Mouse (Mus musculus): ENCODE results near the gene Nmu. TPM values are rescaled to one million over a fixed set of nuclear protein-coding genes. Genes with fewer than 3 reads are reported as not detected.

Gene Nmu
- total RNA-seq, 1 experiment, result 0.54 TPM

DNA sequence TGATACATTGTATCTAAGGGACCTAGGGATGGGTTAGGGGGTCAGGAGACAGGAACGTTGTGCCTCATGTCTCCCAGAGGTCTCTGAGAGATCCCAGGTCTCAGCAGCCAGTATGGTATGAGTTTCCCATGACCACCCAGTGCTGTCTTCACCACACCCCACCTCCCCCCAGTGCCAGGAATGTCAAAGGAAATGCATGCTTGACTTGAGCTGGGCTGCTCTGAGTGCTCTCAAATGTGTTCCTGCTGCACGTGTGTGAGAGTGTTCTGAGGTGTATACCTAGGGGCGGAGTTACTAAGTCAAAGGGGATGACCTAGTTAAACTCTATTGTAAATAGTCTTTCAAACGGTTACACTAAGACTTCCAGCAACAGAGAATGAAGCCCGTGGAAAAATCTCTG, 1.8 kb upstream of the Nmu start:
- Histone ChIP-seq H3K9ac (ENCODE audit: insufficient read depth, low read depth, low read length, poor library complexity, severe bottlenecking) (no peak overlapping the region), H3K4me1 (ENCODE audit: control insufficient read depth in 2 of 2, insufficient read depth in 2 of 2, low read length in 2 of 2, poor library complexity in 1 of 2) (peaks cover 9 to 11% of the 10 kb centered on the region in 2 experiments; a peak in 3 of 4 replicates), H3K4me3 (ENCODE audit: insufficient read depth in 1 of 2, low read depth in 1 of 2, low read length in 2 of 2, poor library complexity in 1 of 2, severe bottlenecking in 1 of 2) (no peak overlapping the region), H3K36me3 (ENCODE audit: control insufficient read depth, insufficient read depth, low read length, poor library complexity, severe bottlenecking) (no peaks in the 10 kb centered on the region), H3K9me3 (ENCODE audit: control insufficient read depth, insufficient read depth, low read depth, low read length) (no peaks in the 10 kb centered on the region), H3K27ac (ENCODE audit: insufficient read depth, low read depth, low read length, poor library complexity, severe bottlenecking) (no peak overlapping the region)
- in situ Hi-C loops (cut with MboI; ENCODE audit: low sequenced_read_pairs in 2 of 2, unreplicated experiment in 2 of 2), result no loop called here
- DNase-seq (ENCODE audit: low read depth, low spot score), result peak; percentile 35
- TF ChIP-seq ZC3H11A (IDR thresholded peaks at IDR 0.05; ENCODE audit: borderline replicate concordance, low read depth, low read length) (no peak), HCFC1 (IDR thresholded peaks at IDR 0.05; ENCODE audit: borderline replicate concordance, insufficient read depth, low read length) (no peak), MAFK (IDR thresholded peaks at IDR 0.05; ENCODE audit: insufficient read depth, low read depth, low read length) (no peak), ZNF384 (IDR thresholded peaks at IDR 0.05; ENCODE audit: low read depth, low read length) (no peak), CHD2 (IDR thresholded peaks at IDR 0.05; ENCODE audit: low read depth, low read length) (no peak)

GRCm38 (mm10) chr5:76360786-76361185, 2.8 kb downstream of the Nmu start:
- Histone ChIP-seq H3K27ac (ENCODE audit: insufficient read depth, low read depth, low read length, poor library complexity, severe bottlenecking) (no peak overlapping the region), H3K9me3 (ENCODE audit: control insufficient read depth, insufficient read depth, low read depth, low read length) (no peaks in the 10 kb centered on the region), H3K4me1 (ENCODE audit: control insufficient read depth in 2 of 2, insufficient read depth in 2 of 2, low read length in 2 of 2, poor library complexity in 1 of 2) (peaks cover 1 to 11% of the 10 kb centered on the region in 2 experiments; a peak in 1 of 4 replicates), H3K36me3 (ENCODE audit: control insufficient read depth, insufficient read depth, low read length, poor library complexity, severe bottlenecking) (no peaks in the 10 kb centered on the region), H3K9ac (ENCODE audit: insufficient read depth, low read depth, low read length, poor library complexity, severe bottlenecking) (no peak overlapping the region), H3K4me3 (ENCODE audit: insufficient read depth in 1 of 2, low read depth in 1 of 2, low read length in 2 of 2, poor library complexity in 1 of 2, severe bottlenecking in 1 of 2) (no peak overlapping the region)
- TF ChIP-seq CHD2 (IDR thresholded peaks at IDR 0.05; ENCODE audit: low read depth, low read length) (no peak), ZC3H11A (IDR thresholded peaks at IDR 0.05; ENCODE audit: borderline replicate concordance, low read depth, low read length) (no peak), ZNF384 (IDR thresholded peaks at IDR 0.05; ENCODE audit: low read depth, low read length) (no peak), HCFC1 (IDR thresholded peaks at IDR 0.05; ENCODE audit: borderline replicate concordance, insufficient read depth, low read length) (no peak), MAFK (IDR thresholded peaks at IDR 0.05; ENCODE audit: insufficient read depth, low read depth, low read length) (no peak)
- in situ Hi-C loops (cut with MboI; ENCODE audit: low sequenced_read_pairs in 2 of 2, unreplicated experiment in 2 of 2), result no loop called here
- no peak for DNase-seq (ENCODE audit: low read depth, low spot score)

GRCm38 (mm10) chr5:76360057-76360456, 3.5 kb downstream of the Nmu start:
- H3K4me3 ChIP-seq (ENCODE audit: insufficient read depth in 1 of 2, low read depth in 1 of 2, low read length in 2 of 2, poor library complexity in 1 of 2, severe bottlenecking in 1 of 2), result no peak overlapping the region
- DNase-seq (ENCODE audit: low read depth, low spot score), result no peak
- TF ChIP-seq ZC3H11A (IDR thresholded peaks at IDR 0.05; ENCODE audit: borderline replicate concordance, low read depth, low read length) (no peak), CHD2 (IDR thresholded peaks at IDR 0.05; ENCODE audit: low read depth, low read length) (no peak), MAFK (IDR thresholded peaks at IDR 0.05; ENCODE audit: insufficient read depth, low read depth, low read length) (no peak), HCFC1 (IDR thresholded peaks at IDR 0.05; ENCODE audit: borderline replicate concordance, insufficient read depth, low read length) (no peak), ZNF384 (IDR thresholded peaks at IDR 0.05; ENCODE audit: low read depth, low read length) (no peak)
- in situ Hi-C loops (cut with MboI; ENCODE audit: low sequenced_read_pairs in 2 of 2, unreplicated experiment in 2 of 2), result no loop called here
- H3K36me3 ChIP-seq (ENCODE audit: control insufficient read depth, insufficient read depth, low read length, poor library complexity, severe bottlenecking), result no peaks in the 10 kb centered on the region
- H3K27ac ChIP-seq (ENCODE audit: insufficient read depth, low read depth, low read length, poor library complexity, severe bottlenecking), result no peak overlapping the region
- no peaks in the 10 kb centered on the region for H3K9me3 ChIP-seq (ENCODE audit: control insufficient read depth, insufficient read depth, low read depth, low read length)
- H3K4me1 ChIP-seq (ENCODE audit: control insufficient read depth in 2 of 2, insufficient read depth in 2 of 2, low read length in 2 of 2, poor library complexity in 1 of 2), result peaks cover 1 to 9% of the 10 kb centered on the region in 2 experiments; a peak in 1 of 4 replicates
- no peak overlapping the region for H3K9ac ChIP-seq (ENCODE audit: insufficient read depth, low read depth, low read length, poor library complexity, severe bottlenecking)

- H3K27ac ChIP-seq (ENCODE audit: insufficient read depth, low read depth, low read length, poor library complexity, severe bottlenecking), result no peak overlapping the region
- no peaks in the 10 kb centered on the region for H3K9me3 ChIP-seq (ENCODE audit: control insufficient read depth, insufficient read depth, low read depth, low read length)
- H3K4me1 ChIP-seq (ENCODE audit: control insufficient read depth in 2 of 2, insufficient read depth in 2 of 2, low read length in 2 of 2, poor library complexity in 1 of 2), result no peaks in the 10 kb centered on the region
- H3K4me3 ChIP-seq (ENCODE audit: insufficient read depth in 1 of 2, low read depth in 1 of 2, low read length in 2 of 2, poor library complexity in 1 of 2, severe bottlenecking in 1 of 2), result no peak overlapping the region
- H3K9ac ChIP-seq (ENCODE audit: insufficient read depth, low read depth, low read length, poor library complexity, severe bottlenecking), result no peak overlapping the region
- no peak for TF ChIP-seq ZNF384 (IDR thresholded peaks at IDR 0.05; ENCODE audit: low read depth, low read length)
- no peak for TF ChIP-seq CHD2 (IDR thresholded peaks at IDR 0.05; ENCODE audit: low read depth, low read length)
- TF ChIP-seq MAFK (IDR thresholded peaks at IDR 0.05; ENCODE audit: insufficient read depth, low read depth, low read length), result no peak
- no peak for TF ChIP-seq ZC3H11A (IDR thresholded peaks at IDR 0.05; ENCODE audit: borderline replicate concordance, low read depth, low read length)
- no peak for TF ChIP-seq HCFC1 (IDR thresholded peaks at IDR 0.05; ENCODE audit: borderline replicate concordance, insufficient read depth, low read length)
- no peaks in the 10 kb centered on the region for H3K36me3 ChIP-seq (ENCODE audit: control insufficient read depth, insufficient read depth, low read length, poor library complexity, severe bottlenecking)
- DNase-seq (ENCODE audit: low read depth, low spot score), result no peak
- in situ Hi-C loops (cut with MboI; ENCODE audit: low sequenced_read_pairs in 2 of 2, unreplicated experiment in 2 of 2), result no loop called here
These were observed 11.5 kb downstream of the Nmu start for GRCm38 (mm10) chr5:76351953-76352611.

All from ES-E14 (cell line).